Comparison of ENCODE assay signal across 18 mouse cellular contexts in genomic region chr8:84435370-84435769, GRCm38 (mm10). TPM values are rescaled to one million over a fixed set of nuclear protein-coding genes. Genes with fewer than 3 reads are reported as not detected.
DNase-seq lines count a peak whose midpoint lies in the region; ATAC-seq lines count a peak whose summit lies in the region.
"Had no signal": no experiment of that assay in that cellular context is flagged by ENCODE, and none has a peak within 500 bp of the region (broad histone marks: within the 10 kb centered on the region; RNA-seq: fewer than 3 reads in every experiment).

No protein-coding gene starts in this region.

- peak; percentile 44 to 57 for DNase-seq in cerebellum, adult 18-20 months
- peak; percentile 66 for DNase-seq in cerebellum, adult 9-10 months
- peak; percentile 60 to 61 for DNase-seq in cerebellum, postnatal 25 days
- no peak for DNase-seq in left cerebral cortex, postnatal 25 days (ENCODE audit: low spot score in 2 of 2)
- DNase-seq: adrenal gland, postnatal 14 days; gastrocnemius, postnatal 36 days; heart, adult 11 months; heart, postnatal 10 days; heart, postnatal 4 days had no signal

- no peaks in the 10 kb centered on the region for H3K4me1 ChIP-seq in midbrain, embryonic 12.5 days
- no peaks in the 10 kb centered on the region for H3K4me1 ChIP-seq in midbrain, embryonic 16.5 days (ENCODE audit: control insufficient read depth, insufficient read depth, low read length)
- H3K4me1 ChIP-seq: embryonic facial prominence, embryonic 12.5 days; forebrain, embryonic 15.5 days; intestine, embryonic 15.5 days had no signal

- H3K27ac ChIP-seq in midbrain, embryonic 12.5 days (replicated peaks), result 0 out of 2 replicates have a peak overlapping the region, but pooled peaks have one; percentile 10
- no peak overlapping the region for H3K27ac ChIP-seq in midbrain, embryonic 16.5 days (ENCODE audit: low read length)
- H3K27ac ChIP-seq: embryonic facial prominence, embryonic 12.5 days; forebrain, embryonic 15.5 days; hindbrain, embryonic 12.5 days; intestine, embryonic 15.5 days had no signal

- WGBS in midbrain, embryonic 12.5 days, result 79% methylated on average over 10 of the region's 10 CpGs
- 67% methylated on average over 10 of the region's 10 CpGs for WGBS in midbrain, embryonic 16.5 days

- no peak overlapping the region for H3K9ac ChIP-seq in midbrain, embryonic 12.5 days (replicated peaks)
- H3K9ac ChIP-seq in midbrain, embryonic 16.5 days (ENCODE audit: low read depth, low read length), result no peak overlapping the region
- H3K9ac ChIP-seq: embryonic facial prominence, embryonic 12.5 days; forebrain, embryonic 15.5 days; hindbrain, embryonic 12.5 days; intestine, embryonic 15.5 days had no signal

- no peaks in the 10 kb centered on the region for H3K9me3 ChIP-seq in midbrain, embryonic 12.5 days
- no peaks in the 10 kb centered on the region for H3K9me3 ChIP-seq in midbrain, embryonic 16.5 days (replicated peaks; ENCODE audit: control insufficient read depth, low read length, poor library complexity, severe bottlenecking)
- H3K9me3 ChIP-seq: embryonic facial prominence, embryonic 12.5 days; forebrain, embryonic 15.5 days; hindbrain, embryonic 12.5 days; intestine, embryonic 15.5 days had no signal

- no peak overlapping the region for H3K4me2 ChIP-seq in midbrain, embryonic 12.5 days (replicated peaks)
- H3K4me2 ChIP-seq in midbrain, embryonic 16.5 days (ENCODE audit: low read length), result no peak overlapping the region
- H3K4me2 ChIP-seq: embryonic facial prominence, embryonic 12.5 days; forebrain, embryonic 15.5 days; hindbrain, embryonic 12.5 days; intestine, embryonic 15.5 days had no signal

- intact Hi-C loops in left cerebral cortex, postnatal 25 days (cut with DNase I), result no loop called here

- no peaks in the 10 kb centered on the region for H3K36me3 ChIP-seq in midbrain, embryonic 12.5 days
- H3K36me3 ChIP-seq in midbrain, embryonic 16.5 days (ENCODE audit: control insufficient read depth, insufficient read depth, low read length), result no peaks in the 10 kb centered on the region
- H3K36me3 ChIP-seq: embryonic facial prominence, embryonic 12.5 days; forebrain, embryonic 15.5 days; intestine, embryonic 15.5 days had no signal

- no peaks in the 10 kb centered on the region for H3K27me3 ChIP-seq in midbrain, embryonic 12.5 days
- H3K27me3 ChIP-seq in midbrain, embryonic 16.5 days (ENCODE audit: control insufficient read depth, insufficient read depth, low read depth, low read length), result no peaks in the 10 kb centered on the region
- H3K27me3 ChIP-seq: embryonic facial prominence, embryonic 12.5 days; forebrain, embryonic 15.5 days; hindbrain, embryonic 12.5 days; intestine, embryonic 15.5 days had no signal

- no peak overlapping the region for H3K4me3 ChIP-seq in midbrain, embryonic 12.5 days
- H3K4me3 ChIP-seq in midbrain, embryonic 16.5 days (ENCODE audit: low read depth, low read length), result no peak overlapping the region
- H3K4me3 ChIP-seq: embryonic facial prominence, embryonic 12.5 days; forebrain, embryonic 15.5 days; hindbrain, embryonic 12.5 days; intestine, embryonic 15.5 days had no signal

- no peak for ATAC-seq in cerebellum, adult (ENCODE audit: insufficient number of reproducible peaks, low FRiP score, low TSS enrichment)
- no peak for ATAC-seq in midbrain, embryonic 12.5 days (ENCODE audit: low FRiP score, low read depth)
- ATAC-seq in midbrain, embryonic 16.5 days, result no peak
- ATAC-seq: activated CD4-positive, CD25-positive, alpha-beta regulatory T cell, adult 4 months; forebrain, embryonic 15.5 days; intestine, embryonic 15.5 days; Patski had no signal

RNA-seq across cellular contexts. Expression of gene Cacna1a, which starts 47.1 kb away (rescaled TPM):
- polyA plus RNA-seq in midbrain, embryonic 12.5 days (2016; fragmentation: Nextera tagmentation; extraction: Ambion mirVana), result 14.0 and 15.0 TPM in 2 replicates
- polyA plus RNA-seq in midbrain, embryonic 16.5 days (2015; fragmentation: Nextera tagmentation; extraction: Ambion mirVana), result 19.9 and 20.0 TPM in 2 replicates
- total RNA-seq in left cerebral cortex, postnatal 25 days (2021), result 100 to 1,000 TPM; 230 to 263 TPM

Comparison
In these comparisons a context has a peak if more than half of its experiments do, and no peak if none do; other contexts are left out.
1. DNase-seq: peak in cerebellum, adult 18-20 months (2 of 2), cerebellum, adult 9-10 months (single experiment) and cerebellum, postnatal 25 days (2 of 2); none in left cerebral cortex, postnatal 25 days (0 of 2).